Mouse (Mus musculus) limb, embryonic 13.5 days (tissue): ENCODE data around the gene Ppm1l. TPM values are rescaled to one million over a fixed set of nuclear protein-coding genes. Genes with fewer than 3 reads are reported as not detected.
"Not testable (repeated sequence)": the region's sequence is repeated elsewhere in the genome, so short reads cannot be mapped to it uniquely, and the experiment has no call there.

Experiments used
- ATAC-seq: fragments of 200-750 bp; cut with Nextera tagmentation; 2 replicates; pipeline ENCODE4 v1.8.0; 2017; ENCODE audit warnings: low read depth, moderate number of reproducible peaks, moderate TSS enrichment; ENCODE audit not compliant: low FRiP score
- H3K27ac ChIP-seq: fragments of 300-500 bp; sonication (generic); 2 replicates; pipeline ENCODE4 v1.5.1; 2015; ENCODE audit warnings: inconsistent platforms, mild to moderate bottlenecking, moderate library complexity
- H3K27me3 ChIP-seq: fragments of 300-500 bp; sonication (generic); 2 replicates; pipeline ENCODE4 v1.6.1; 2015; ENCODE audit warnings: mild to moderate bottlenecking, inconsistent platforms
- H3K36me3 ChIP-seq: fragments of 300-500 bp; sonication (generic); 2 replicates; pipeline ENCODE4 v1.6.1; 2015; ENCODE audit warnings: inconsistent platforms, mild to moderate bottlenecking, moderate library complexity
- H3K4me1 ChIP-seq: fragments of 300-500 bp; sonication (generic); 2 replicates; pipeline ENCODE4 v1.6.1; 2015; ENCODE audit warnings: inconsistent platforms
- H3K4me2 ChIP-seq: fragments of 300-500 bp; sonication (generic); replicated peaks from 2 replicates; pipeline ENCODE4 v1.6.1; 2015; ENCODE audit warnings: inconsistent platforms, mild to moderate bottlenecking, moderate library complexity
- H3K4me3 ChIP-seq: fragments of 300-500 bp; sonication (generic); 2 replicates; pipeline ENCODE4 v1.5.1; 2015; ENCODE audit warnings: moderate library complexity, mild to moderate bottlenecking, inconsistent platforms
- H3K9ac ChIP-seq: fragments of 300-500 bp; sonication (generic); 2 replicates; pipeline ENCODE4 v1.6.1; 2015; ENCODE audit warnings: mild to moderate bottlenecking, inconsistent platforms
- H3K9me3 ChIP-seq: fragments of 300-500 bp; sonication (generic); 2 replicates; pipeline ENCODE4 v1.6.1; 2016; ENCODE audit warnings: inconsistent platforms
- WGBS: fragments of 180-500 bp; shearing (Covaris S2); methylation state at CpG from one replicate; pipeline ENCODE4 v1.1.7; 2015; 5-methylcytosine and 5-hydroxymethylcytosine counted together
- polyA plus RNA-seq: library from polyadenylated mRNA; unstranded; fragments of >200 nt; fragmentation: Nextera tagmentation; extraction: Ambion mirVana; gene quantifications from 2 replicates; pipeline ENCODE4 v1.2.1, GENCODE M21; 2015

Ppm1l gene
- polyA plus RNA-seq, 1 experiment from 2014 or later = 15.9 TPM

GRCm38 (mm10) chr3:69391834-69392233 lies 75.2 kb downstream of the Ppm1l start:
- WGBS = 56% methylated on average over 10 of the region's 10 CpGs
- H3K9ac ChIP-seq, ATAC-seq, H3K27me3 ChIP-seq, H3K4me2 ChIP-seq, H3K9me3 ChIP-seq, H3K4me3 ChIP-seq, H3K36me3 ChIP-seq, H3K27ac ChIP-seq: not testable (repeated sequence)
- H3K4me1 ChIP-seq = peaks cover 36% of the 10 kb centered on the region

GRCm38 (mm10) chr3:69392298-69392697 lies 75.6 kb downstream of the Ppm1l start:
- no peaks in the 10 kb centered on the region for H3K27me3 ChIP-seq
- ATAC-seq = no peak
- no peak overlapping the region for H3K4me2 ChIP-seq
- no peak overlapping the region for H3K27ac ChIP-seq
- H3K9me3 ChIP-seq = peaks cover 2% of the 10 kb centered on the region; the same call in 1 of the 2 replicates
- 86% methylated on average over 5 of the region's 5 CpGs for WGBS
- no peak overlapping the region for H3K4me3 ChIP-seq
- H3K4me1 ChIP-seq = peaks cover 36% of the 10 kb centered on the region
- no peak overlapping the region for H3K9ac ChIP-seq
- no peaks in the 10 kb centered on the region for H3K36me3 ChIP-seq

GRCm38 (mm10) chr3:69393079-69393478 lies 76.4 kb downstream of the Ppm1l start:
- peaks cover 36% of the 10 kb centered on the region for H3K4me1 ChIP-seq
- no peak for ATAC-seq
- no peaks in the 10 kb centered on the region for H3K27me3 ChIP-seq
- H3K9me3 ChIP-seq = peaks cover 2% of the 10 kb centered on the region; the same call in 1 of the 2 replicates
- 0 out of 2 replicates have a peak overlapping the region, but pooled peaks have one; percentile 39 for H3K27ac ChIP-seq
- no peaks in the 10 kb centered on the region for H3K36me3 ChIP-seq
- H3K4me2 ChIP-seq = no peak overlapping the region
- no peak overlapping the region for H3K9ac ChIP-seq
- WGBS = 74% methylated on average over 9 of the region's 9 CpGs
- H3K4me3 ChIP-seq = no peak overlapping the region

GRCm38 (mm10) chr3:69393991-69394390 lies 77.3 kb downstream of the Ppm1l start:
- peaks cover 2% of the 10 kb centered on the region; the same call in 1 of the 2 replicates for H3K9me3 ChIP-seq
- H3K36me3 ChIP-seq = no peaks in the 10 kb centered on the region
- no peak overlapping the region for H3K27ac ChIP-seq
- H3K4me2 ChIP-seq = no peak overlapping the region
- no peaks in the 10 kb centered on the region for H3K27me3 ChIP-seq
- H3K9ac ChIP-seq = no peak overlapping the region
- no peak overlapping the region for H3K4me3 ChIP-seq
- WGBS = 55% methylated on average over 3 of the region's 3 CpGs
- ATAC-seq = no peak
- H3K4me1 ChIP-seq = peaks cover 36% of the 10 kb centered on the region

- no peak overlapping the region for H3K9ac ChIP-seq
- peaks cover 2% of the 10 kb centered on the region; the same call in 1 of the 2 replicates for H3K9me3 ChIP-seq
- H3K4me3 ChIP-seq = no peak overlapping the region
- no peak overlapping the region for H3K27ac ChIP-seq
- no peaks in the 10 kb centered on the region for H3K27me3 ChIP-seq
- WGBS = 89% methylated on average over 5 of the region's 5 CpGs
- H3K4me2 ChIP-seq = no peak overlapping the region
- H3K4me1 ChIP-seq = peaks cover 29% of the 10 kb centered on the region
- no peaks in the 10 kb centered on the region for H3K36me3 ChIP-seq
- ATAC-seq = no peak
These were observed 78.4 kb downstream of the Ppm1l start for GRCm38 (mm10) chr3:69395084-69395483.

GRCm38 (mm10) chr3:69397733-69398132 lies 81.1 kb downstream of the Ppm1l start:
- H3K4me3 ChIP-seq = no peak overlapping the region
- H3K36me3 ChIP-seq = no peaks in the 10 kb centered on the region
- H3K9ac ChIP-seq = no peak overlapping the region
- 60% methylated on average over 5 of the region's 5 CpGs for WGBS
- H3K4me2 ChIP-seq = no peak overlapping the region
- ATAC-seq = no peak
- peaks cover 2% of the 10 kb centered on the region; the same call in 1 of the 2 replicates for H3K9me3 ChIP-seq
- peaks cover 9% of the 10 kb centered on the region for H3K4me1 ChIP-seq
- no peaks in the 10 kb centered on the region for H3K27me3 ChIP-seq
- no peak overlapping the region for H3K27ac ChIP-seq

- 84% methylated on average over 6 of the region's 6 CpGs for WGBS
- no peak overlapping the region for H3K4me2 ChIP-seq
- peaks cover 2% of the 10 kb centered on the region; the same call in 1 of the 2 replicates for H3K9me3 ChIP-seq
- no peaks in the 10 kb centered on the region for H3K36me3 ChIP-seq
- no peaks in the 10 kb centered on the region for H3K27me3 ChIP-seq
- H3K9ac ChIP-seq = no peak overlapping the region
- peaks cover 5% of the 10 kb centered on the region; the same call in 1 of the 2 replicates for H3K4me1 ChIP-seq
- H3K27ac ChIP-seq = no peak overlapping the region
- no peak overlapping the region for H3K4me3 ChIP-seq
- no peak for ATAC-seq
These were observed 82.7 kb downstream of the Ppm1l start for GRCm38 (mm10) chr3:69399336-69399735.

- WGBS = 71% methylated on average over 5 of the region's 5 CpGs
- Histone ChIP-seq H3K4me2 (no peak overlapping the region), H3K9me3 (no peaks in the 10 kb centered on the region), H3K9ac (no peak overlapping the region), H3K27me3 (no peaks in the 10 kb centered on the region), H3K4me3 (no peak overlapping the region), H3K36me3 (no peaks in the 10 kb centered on the region), H3K4me1 (peaks cover 5% of the 10 kb centered on the region; the same call in 1 of the 2 replicates), H3K27ac (no peak overlapping the region)
- ATAC-seq = no peak
These were observed 86.5 kb downstream of the Ppm1l start for GRCm38 (mm10) chr3:69403196-69403595.

GRCm38 (mm10) chr3:69406210-69406895 lies 89.7 kb downstream of the Ppm1l start:
- Histone ChIP-seq H3K4me2 (no peak overlapping the region), H3K27me3 (no peaks in the 10 kb centered on the region), H3K27ac (no peak overlapping the region), H3K9ac (no peak overlapping the region), H3K4me1 (peaks cover 20% of the 10 kb centered on the region), H3K4me3 (no peak overlapping the region), H3K36me3 (no peaks in the 10 kb centered on the region), H3K9me3 (no peaks in the 10 kb centered on the region)
- WGBS = 93% methylated on average over 5 of the region's 5 CpGs
- no peak for ATAC-seq

GRCm38 (mm10) chr3:69408064-69408463 lies 91.4 kb downstream of the Ppm1l start:
- H3K9me3 ChIP-seq = no peaks in the 10 kb centered on the region
- H3K27ac ChIP-seq = no peak overlapping the region
- no peaks in the 10 kb centered on the region for H3K27me3 ChIP-seq
- H3K36me3 ChIP-seq = no peaks in the 10 kb centered on the region
- 77% methylated on average over 3 of the region's 3 CpGs for WGBS
- no peak overlapping the region for H3K4me3 ChIP-seq
- H3K9ac ChIP-seq = no peak overlapping the region
- H3K4me1 ChIP-seq = peaks cover 30% of the 10 kb centered on the region
- H3K4me2 ChIP-seq = no peak overlapping the region
- ATAC-seq = no peak

- Histone ChIP-seq H3K27me3 (no peaks in the 10 kb centered on the region), H3K9ac (no peak overlapping the region), H3K27ac (no peak overlapping the region), H3K36me3 (no peaks in the 10 kb centered on the region), H3K4me1 (peaks cover 14% of the 10 kb centered on the region), H3K4me3 (no peak overlapping the region), H3K4me2 (no peak overlapping the region), H3K9me3 (no peaks in the 10 kb centered on the region)
- ATAC-seq = no peak
- 82% methylated on average over 6 of the region's 6 CpGs for WGBS
These were observed 99.5 kb downstream of the Ppm1l start for GRCm38 (mm10) chr3:69416112-69416511.

GRCm38 (mm10) chr3:69422741-69423140 lies 106.1 kb downstream of the Ppm1l start:
- Histone ChIP-seq H3K27ac (no peak overlapping the region), H3K4me2 (no peak overlapping the region)
- 50% methylated on average over 3 of the region's 3 CpGs for WGBS

GRCm38 (mm10) chr3:69423371-69423770 lies 106.7 kb downstream of the Ppm1l start:
- no peak overlapping the region for H3K4me3 ChIP-seq
- no peak overlapping the region for H3K9ac ChIP-seq
- no peaks in the 10 kb centered on the region for H3K36me3 ChIP-seq
- peak; percentile 89 for ATAC-seq
- 10% methylated on average over 4 of the region's 4 CpGs for WGBS
- H3K27me3 ChIP-seq = no peaks in the 10 kb centered on the region
- no peak overlapping the region for H3K4me2 ChIP-seq
- H3K27ac ChIP-seq = no peak overlapping the region
- no peaks in the 10 kb centered on the region for H3K9me3 ChIP-seq
- peaks cover 11% of the 10 kb centered on the region for H3K4me1 ChIP-seq

More at GRCm38 (mm10) chr3:69422741-69423140, 106.1 kb downstream of the Ppm1l start:
- H3K27me3 ChIP-seq = no peaks in the 10 kb centered on the region
- H3K9ac ChIP-seq = no peak overlapping the region
- ATAC-seq = no peak
- H3K36me3 ChIP-seq = no peaks in the 10 kb centered on the region
- no peak overlapping the region for H3K4me3 ChIP-seq
- no peaks in the 10 kb centered on the region for H3K9me3 ChIP-seq
- peaks cover 11% of the 10 kb centered on the region for H3K4me1 ChIP-seq
